Mouse (Mus musculus): ENCODE measurements at regions not wholly inside any gene's neighbourhood (a gene's known extent, or its start where the extent isn't known, plus 50 kb on each side); places are given as distances from the start of the nearest gene placed in this dataset.
A peak's percentile ranks its signal among the peaks of the same experiment; 100 is the strongest.
"Not testable (repeated sequence)": the region's sequence is repeated elsewhere in the genome, so short reads cannot be mapped to it uniquely, and the experiment has no call there.

- Histone ChIP-seq H3K27me3 (no peaks in the 10 kb centered on the region), H3K9me3 (no peaks in the 10 kb centered on the region), H3K4me2 (replicated peaks) (no peak overlapping the region), H3K9ac (replicated peaks) (no peak overlapping the region), H3K27ac (replicated peaks) (no peak overlapping the region), H3K4me1 (peaks cover 12% of the 10 kb centered on the region), H3K36me3 (no peaks in the 10 kb centered on the region), H3K4me3 (no peak overlapping the region)
- ATAC-seq (replicated peaks), result peak; percentile 85
Observed at GRCm38 (mm10) chr2:78284806-78285205, 338.6 kb upstream of the Cwc22 start.

GRCm38 (mm10) chr2:78283605-78284004 is 337.4 kb upstream of the Cwc22 start:
- no peak for ATAC-seq (replicated peaks)

DNA sequence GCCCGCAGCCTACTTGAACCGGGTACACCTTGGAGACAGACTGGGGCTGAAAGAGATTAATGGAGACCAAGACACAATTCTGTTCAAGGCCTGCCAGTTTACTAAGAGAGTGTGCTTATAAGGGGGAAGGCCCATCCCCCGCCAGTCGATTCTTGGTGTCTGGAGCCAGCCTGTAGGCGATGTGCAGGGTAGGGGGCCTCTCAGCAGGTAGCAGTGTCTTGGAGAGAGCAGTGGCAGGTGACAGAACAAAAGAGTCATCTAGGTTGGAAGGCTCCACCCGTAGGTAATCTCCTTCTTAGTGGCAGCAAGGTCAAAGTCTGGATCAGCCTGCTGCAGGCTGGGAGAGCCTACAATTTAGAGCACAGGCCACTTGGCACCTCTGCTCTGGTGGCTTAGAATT is 335.7 kb upstream of the Cwc22 start:
- H3K9me3 ChIP-seq; ATAC-seq (replicated peaks); H3K4me3 ChIP-seq; H3K9ac ChIP-seq (replicated peaks); H3K27ac ChIP-seq (replicated peaks); H3K4me2 ChIP-seq (replicated peaks); H3K36me3 ChIP-seq; H3K27me3 ChIP-seq: not testable (repeated sequence)
- 42% methylated on average over 6 of the region's 6 CpGs for WGBS
- H3K4me1 ChIP-seq, result peaks cover 16% of the 10 kb centered on the region

More at GRCm38 (mm10) chr2:78283605-78284004, 337.4 kb upstream of the Cwc22 start:
- Histone ChIP-seq H3K9me3 (no peaks in the 10 kb centered on the region), H3K4me1 (peaks cover 12% of the 10 kb centered on the region), H3K9ac (replicated peaks) (no peak overlapping the region), H3K4me3 (no peak overlapping the region), H3K27me3 (no peaks in the 10 kb centered on the region), H3K27ac (replicated peaks) (no peak overlapping the region), H3K4me2 (replicated peaks) (no peak overlapping the region), H3K36me3 (no peaks in the 10 kb centered on the region)
- WGBS, result 69% methylated on average over 4 of the region's 4 CpGs

- H3K27me3 ChIP-seq, result no peaks in the 10 kb centered on the region
- WGBS, result 85% methylated on average over 5 of the region's 5 CpGs
- no peak for ATAC-seq (replicated peaks)
- H3K27ac ChIP-seq (replicated peaks), result no peak overlapping the region
- H3K9me3 ChIP-seq, result no peaks in the 10 kb centered on the region
- no peaks in the 10 kb centered on the region for H3K36me3 ChIP-seq
- peaks cover 16% of the 10 kb centered on the region for H3K4me1 ChIP-seq
- no peak overlapping the region for H3K4me2 ChIP-seq (replicated peaks)
- H3K9ac ChIP-seq (replicated peaks), result no peak overlapping the region
- H3K4me3 ChIP-seq, result no peak overlapping the region
Observed at GRCm38 (mm10) chr2:78280219-78280915, 334.2 kb upstream of the Cwc22 start.

GRCm38 (mm10) chr2:78279382-78280056 is 333.3 kb upstream of the Cwc22 start:
- peaks cover 7% of the 10 kb centered on the region for H3K4me1 ChIP-seq
- no peak overlapping the region for H3K4me2 ChIP-seq (replicated peaks)
- no peaks in the 10 kb centered on the region for H3K36me3 ChIP-seq
- no peak overlapping the region for H3K4me3 ChIP-seq
- H3K27me3 ChIP-seq, result no peaks in the 10 kb centered on the region
- no peak overlapping the region for H3K9ac ChIP-seq (replicated peaks)
- H3K27ac ChIP-seq (replicated peaks), result no peak overlapping the region
- peak; percentile 23; the same call in 1 of the 2 replicates for ATAC-seq (replicated peaks)
- 71% methylated on average over 5 of the region's 5 CpGs for WGBS
- H3K9me3 ChIP-seq, result no peaks in the 10 kb centered on the region

GRCm38 (mm10) chr2:78278630-78279029 is 332.5 kb upstream of the Cwc22 start:
- no peak overlapping the region for H3K4me3 ChIP-seq
- no peak for ATAC-seq (replicated peaks)
- no peaks in the 10 kb centered on the region for H3K9me3 ChIP-seq
- no peak overlapping the region for H3K4me2 ChIP-seq (replicated peaks)
- H3K27ac ChIP-seq (replicated peaks), result no peak overlapping the region
- 86% methylated on average over 2 of the region's 2 CpGs for WGBS
- no peak overlapping the region for H3K9ac ChIP-seq (replicated peaks)
- no peaks in the 10 kb centered on the region for H3K36me3 ChIP-seq
- peaks cover 5% of the 10 kb centered on the region; the same call in 1 of the 2 replicates for H3K4me1 ChIP-seq
- no peaks in the 10 kb centered on the region for H3K27me3 ChIP-seq

- Histone ChIP-seq H3K4me2 (replicated peaks) (no peak overlapping the region), H3K27ac (replicated peaks) (no peak overlapping the region), H3K4me3 (no peak overlapping the region), H3K36me3 (no peaks in the 10 kb centered on the region), H3K27me3 (no peaks in the 10 kb centered on the region), H3K9ac (replicated peaks) (no peak overlapping the region), H3K4me1 (peaks cover 5% of the 10 kb centered on the region; the same call in 1 of the 2 replicates), H3K9me3 (no peaks in the 10 kb centered on the region)
- ATAC-seq (replicated peaks), result no peak
- 31% methylated on average over 8 of the region's 8 CpGs for WGBS
Observed at GRCm38 (mm10) chr2:78277699-78278098, 331.5 kb upstream of the Cwc22 start.

- WGBS, result 70% methylated on average over 5 of the region's 5 CpGs
- no peak overlapping the region for H3K27ac ChIP-seq (replicated peaks)
- H3K4me2 ChIP-seq (replicated peaks), result no peak overlapping the region
- H3K9me3 ChIP-seq, result no peaks in the 10 kb centered on the region
- no peak overlapping the region for H3K9ac ChIP-seq (replicated peaks)
- H3K27me3 ChIP-seq, result no peaks in the 10 kb centered on the region
- ATAC-seq (replicated peaks), result 0 out of 2 replicates have a peak, but pooled peaks have one; percentile 55
- peaks cover 5% of the 10 kb centered on the region; the same call in 1 of the 2 replicates for H3K4me1 ChIP-seq
- no peaks in the 10 kb centered on the region for H3K36me3 ChIP-seq
- no peak overlapping the region for H3K4me3 ChIP-seq
Observed at GRCm38 (mm10) chr2:78274122-78274521, 327.9 kb upstream of the Cwc22 start.

- H3K27me3 ChIP-seq, result no peaks in the 10 kb centered on the region
- no peak overlapping the region for H3K27ac ChIP-seq (replicated peaks)
- H3K4me2 ChIP-seq (replicated peaks), result no peak overlapping the region
- H3K4me1 ChIP-seq, result no peaks in the 10 kb centered on the region
- H3K4me3 ChIP-seq, result no peak overlapping the region
- H3K9ac ChIP-seq (replicated peaks), result no peak overlapping the region
- no peaks in the 10 kb centered on the region for H3K36me3 ChIP-seq
- no peak for ATAC-seq (replicated peaks)
- no peaks in the 10 kb centered on the region for H3K9me3 ChIP-seq
- WGBS, result 89% methylated on average over 4 of the region's 4 CpGs
Observed at GRCm38 (mm10) chr2:78268705-78269104, 322.5 kb upstream of the Cwc22 start.

GRCm38 (mm10) chr2:78267527-78268375 is 321.6 kb upstream of the Cwc22 start:
- H3K27me3 ChIP-seq, result no peaks in the 10 kb centered on the region
- H3K9me3 ChIP-seq, result no peaks in the 10 kb centered on the region
- no peak overlapping the region for H3K4me2 ChIP-seq (replicated peaks)
- H3K4me1 ChIP-seq, result no peaks in the 10 kb centered on the region
- no peaks in the 10 kb centered on the region for H3K36me3 ChIP-seq
- no peak overlapping the region for H3K9ac ChIP-seq (replicated peaks)
- ATAC-seq (replicated peaks), result no peak; the same call in 1 of the 2 replicates
- H3K27ac ChIP-seq (replicated peaks), result no peak overlapping the region
- 61% methylated on average over 2 of the region's 2 CpGs for WGBS
- no peak overlapping the region for H3K4me3 ChIP-seq

GRCm38 (mm10) chr2:78253601-78254097 is 307.5 kb upstream of the Cwc22 start:
- H3K4me1 ChIP-seq, result no peaks in the 10 kb centered on the region
- no peak overlapping the region for H3K27ac ChIP-seq (replicated peaks)
- H3K4me2 ChIP-seq (replicated peaks), result no peak overlapping the region
- no peak overlapping the region for H3K4me3 ChIP-seq
- WGBS, result 50% methylated on average over 10 of the region's 10 CpGs
- H3K9me3 ChIP-seq, result no peaks in the 10 kb centered on the region
- no peaks in the 10 kb centered on the region; the same call in 1 of the 2 replicates for H3K27me3 ChIP-seq
- ATAC-seq (replicated peaks), result peak; percentile 38; the same call in 1 of the 2 replicates
- no peak overlapping the region for H3K9ac ChIP-seq (replicated peaks)
- H3K36me3 ChIP-seq, result no peaks in the 10 kb centered on the region

DNA sequence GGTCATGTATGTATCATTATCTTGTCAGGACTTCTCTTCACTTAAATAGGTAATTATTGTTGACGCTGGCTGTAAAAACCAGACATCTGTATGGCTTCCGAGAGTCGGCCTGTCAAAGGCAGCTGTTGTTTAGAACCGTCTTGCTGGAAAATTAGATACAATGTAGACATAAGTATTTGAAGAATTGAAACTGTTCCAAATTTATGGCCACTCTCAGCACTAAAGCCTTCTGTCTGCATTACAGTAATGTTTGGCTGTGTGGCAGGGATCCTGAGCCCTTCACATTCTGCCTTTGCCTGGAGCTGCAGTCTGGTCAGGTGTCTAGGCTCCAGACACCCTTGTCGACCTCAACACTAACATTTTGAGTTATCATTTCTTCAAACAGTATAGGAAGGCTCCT is 300.2 kb upstream of the Cwc22 start:
- Histone ChIP-seq H3K4me2 (replicated peaks) (no peak overlapping the region), H3K4me3 (no peak overlapping the region), H3K36me3 (no peaks in the 10 kb centered on the region), H3K4me1 (no peaks in the 10 kb centered on the region), H3K27me3 (no peaks in the 10 kb centered on the region), H3K9me3 (no peaks in the 10 kb centered on the region), H3K9ac (replicated peaks) (no peak overlapping the region), H3K27ac (replicated peaks) (no peak overlapping the region)
- WGBS, result 57% methylated on average over 5 of the region's 5 CpGs
- ATAC-seq (replicated peaks), result no peak

All from forebrain, embryonic 15.5 days (tissue).